Mouse (Mus musculus): ENCODE measurements at regions not wholly inside any gene's neighbourhood (a gene's known extent, or its start where the extent isn't known, plus 50 kb on each side); places are given as distances from the start of the nearest gene placed in this dataset.
"Not testable (repeated sequence)": the region's sequence is repeated elsewhere in the genome, so short reads cannot be mapped to it uniquely, and the experiment has no call there.

DNA sequence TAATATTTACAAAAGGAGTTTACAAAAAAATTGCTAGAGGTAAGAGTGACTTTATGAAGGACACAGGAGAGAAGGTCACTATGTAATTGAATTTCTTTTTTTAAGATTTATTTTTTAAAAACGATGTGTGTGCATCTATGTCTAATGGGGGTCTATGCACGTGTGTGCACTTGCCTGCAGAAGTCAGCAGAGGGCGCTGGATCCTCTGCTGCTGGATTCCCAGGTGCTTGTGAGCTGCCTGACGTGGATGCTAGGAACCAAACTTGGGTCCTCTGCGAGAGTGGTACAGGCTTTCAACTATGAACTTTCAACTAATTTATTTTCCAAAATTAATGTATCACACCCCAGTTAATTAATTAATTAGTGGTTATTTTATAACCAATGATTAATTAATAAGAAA, 85.0 kb downstream of the Glrx3 start:
- no peak for DNase-seq

DNA sequence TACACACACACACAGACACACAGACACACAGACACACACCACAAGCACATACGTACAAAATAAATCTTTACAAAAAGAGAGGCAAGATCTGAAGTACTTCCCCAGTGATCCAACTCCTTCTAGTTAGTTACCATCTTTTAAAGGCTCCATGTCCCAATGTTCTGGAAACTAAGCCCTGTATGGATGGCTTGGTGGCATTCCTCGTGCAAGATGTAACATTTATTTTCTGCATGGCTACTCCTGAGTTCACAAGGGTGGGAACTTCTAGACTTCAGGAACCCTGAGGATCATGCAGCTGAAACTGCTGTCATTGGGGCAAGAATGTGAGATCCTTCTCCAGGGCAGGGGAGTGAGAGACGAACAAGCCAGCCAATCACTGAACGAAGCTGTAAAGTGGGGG, 96.1 kb downstream of the Glrx3 start:
- DNase-seq = no peak

DNA sequence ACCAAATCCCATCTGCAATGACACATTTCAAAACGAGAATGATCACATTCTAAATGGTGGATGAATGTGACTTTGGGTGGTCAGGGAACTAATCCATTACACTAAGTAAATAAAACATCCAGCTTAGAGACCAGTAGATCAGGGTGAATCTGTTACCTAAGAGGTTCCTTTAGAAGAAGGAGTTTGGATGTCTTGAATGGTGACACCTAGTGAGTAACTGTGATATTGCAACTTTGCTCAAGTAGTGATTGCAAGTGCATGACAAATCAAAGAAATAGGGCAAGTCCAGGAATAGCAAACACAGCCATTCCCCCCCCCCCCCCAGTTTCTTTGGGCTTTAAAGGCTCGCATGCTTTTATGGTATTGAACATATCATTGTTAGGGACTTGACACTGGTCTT, 112.6 kb downstream of the Glrx3 start:
- peak; percentile 23 for DNase-seq

DNA sequence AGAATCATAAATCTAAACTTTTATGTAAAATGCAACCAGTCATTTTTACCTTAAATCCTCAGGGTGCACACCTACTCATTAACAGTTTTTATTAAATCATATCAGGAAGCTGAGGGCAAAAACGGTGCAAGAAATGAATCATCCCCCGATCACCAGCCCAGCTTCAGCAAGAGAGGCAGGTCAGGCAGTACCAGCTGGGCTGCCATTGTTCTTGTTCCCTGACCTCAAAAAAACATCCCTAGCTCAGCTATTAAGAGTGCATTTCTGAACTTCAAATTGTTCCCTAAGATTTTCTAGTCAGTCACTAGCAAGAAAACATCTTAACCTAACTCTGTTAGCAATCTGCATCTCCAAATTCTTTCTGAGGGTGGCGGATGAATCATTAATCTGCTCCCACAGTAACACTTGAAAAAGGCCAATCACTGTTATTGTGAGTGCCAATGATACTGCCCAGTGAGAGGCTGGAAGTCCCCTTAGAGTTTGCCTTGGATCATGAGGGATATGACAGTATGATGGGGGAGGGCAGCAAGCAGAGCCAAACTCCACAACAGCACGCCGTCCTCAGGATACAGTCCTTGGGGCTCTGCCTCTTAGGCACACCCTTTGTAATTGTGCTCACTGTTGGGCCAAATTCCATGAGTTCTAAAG, 115.3 kb downstream of the Glrx3 start:
- DNase-seq = no peak

DNA sequence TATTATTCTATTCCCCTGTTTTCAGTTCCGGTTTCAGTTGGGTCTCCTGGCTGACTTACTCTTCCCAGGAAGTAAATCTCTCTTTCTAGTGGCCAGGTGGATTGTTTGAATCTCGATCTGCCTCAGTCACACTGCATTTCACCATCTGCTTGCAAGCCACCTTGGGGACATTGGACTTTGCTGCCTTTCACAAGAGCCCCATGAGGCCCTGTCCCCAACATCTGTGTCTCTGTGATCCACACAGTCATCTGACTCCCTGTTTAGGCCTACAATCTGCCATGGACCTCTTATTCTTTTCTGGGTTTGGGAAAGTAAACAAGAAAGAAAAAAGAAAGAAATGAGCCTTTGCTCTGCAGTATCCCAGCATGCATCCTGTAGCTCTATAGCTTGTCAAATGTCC, 118.1 kb downstream of the Glrx3 start:
- no peak for DNase-seq

DNA sequence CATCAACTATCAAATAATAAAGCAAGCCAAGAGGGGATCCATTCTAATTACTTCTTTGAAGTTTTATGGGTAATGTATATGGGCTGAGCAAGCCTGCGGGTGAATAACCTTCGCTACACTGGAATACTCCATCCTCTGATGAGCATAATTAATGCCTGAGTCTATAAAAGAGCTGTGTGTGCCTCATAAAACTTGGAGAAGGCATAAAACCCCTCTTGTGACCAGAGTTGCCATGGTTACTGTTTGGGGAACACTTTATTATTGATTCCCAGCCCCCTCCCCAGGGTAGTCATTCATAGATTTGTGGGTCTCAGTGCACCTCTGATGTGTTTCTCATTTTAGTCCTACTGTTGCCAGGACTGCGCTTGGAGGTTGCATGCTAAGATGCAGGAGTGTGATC, 120.0 kb downstream of the Glrx3 start:
- no peak for DNase-seq

DNA sequence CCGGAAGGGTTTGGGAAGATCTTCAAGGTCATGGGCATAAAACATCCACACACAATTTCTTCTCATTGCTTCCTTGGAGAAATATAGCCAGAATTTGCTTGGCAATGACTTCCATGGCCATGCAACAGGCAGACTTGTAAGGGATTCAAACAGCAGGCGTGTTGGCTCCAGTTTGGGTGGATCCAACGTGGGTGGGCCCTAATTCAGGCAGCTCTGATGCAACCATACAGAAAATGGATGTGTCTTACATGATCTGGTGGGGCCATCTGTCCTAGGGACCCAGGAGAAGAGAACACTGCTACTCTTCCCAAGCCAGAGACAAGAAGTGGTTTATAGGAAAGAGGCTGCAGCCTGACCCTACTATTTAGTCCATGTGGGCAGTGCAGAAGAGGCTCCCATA, 121.5 kb downstream of the Glrx3 start:
- peak; percentile 86 for DNase-seq

DNA sequence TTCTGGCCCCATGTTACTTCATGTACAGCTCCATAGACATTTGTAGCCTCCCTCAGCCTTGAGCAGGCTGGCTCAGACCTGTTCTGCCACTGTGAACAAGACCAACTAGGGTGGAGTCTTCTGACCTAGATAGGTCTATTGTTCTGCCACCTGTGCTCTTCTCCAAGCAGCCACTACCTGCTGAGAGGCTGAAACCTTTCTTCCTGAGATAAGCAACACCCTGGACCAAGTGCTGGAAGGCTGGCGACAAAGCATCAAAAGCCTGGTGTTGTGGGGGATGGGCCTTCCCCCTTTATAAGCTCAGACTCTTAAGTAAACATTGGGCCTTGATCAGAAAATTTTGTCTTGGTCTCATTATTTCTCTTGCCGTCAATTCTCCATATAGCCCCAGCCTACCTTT, 132.8 kb downstream of the Glrx3 start:
- no peak for DNase-seq

DNA sequence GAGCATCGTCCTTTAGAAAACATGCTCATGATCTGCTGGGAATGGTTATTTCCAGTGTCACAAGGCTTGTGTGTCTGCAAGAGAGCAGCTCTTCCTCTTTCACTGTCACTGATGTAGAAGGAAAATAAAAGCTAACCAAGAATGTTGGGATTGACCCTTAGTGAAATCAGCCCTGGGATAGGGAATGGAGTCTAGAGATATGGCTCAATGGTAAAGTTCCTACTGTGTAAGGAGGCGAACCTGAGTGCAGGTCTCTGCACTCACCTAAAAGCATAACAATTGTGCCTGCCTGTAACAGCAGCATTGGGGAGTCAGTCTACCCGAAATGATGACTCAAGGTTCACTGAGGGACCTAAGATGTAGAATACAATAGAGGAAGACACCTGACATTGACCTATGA, 138.1 kb downstream of the Glrx3 start:
- no peak for DNase-seq

DNA sequence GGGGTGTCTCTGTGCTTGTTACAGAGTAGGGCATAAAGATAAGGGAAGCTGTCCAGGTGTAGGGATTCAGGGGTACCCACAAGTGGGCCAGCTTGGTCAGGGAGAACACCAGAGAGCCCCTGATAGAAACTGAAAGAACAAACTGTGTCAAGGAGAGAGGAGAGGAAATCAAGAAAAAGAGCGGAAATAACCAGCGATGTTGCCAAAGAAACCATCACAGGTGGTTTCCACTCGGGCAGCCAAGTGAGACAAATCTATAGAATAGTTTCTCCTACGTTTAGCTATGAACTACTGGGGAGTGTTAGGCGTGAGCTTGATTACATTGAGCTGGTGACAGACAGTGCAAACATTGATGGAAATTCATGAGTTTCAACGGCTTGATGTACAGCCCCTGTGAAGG, 138.8 kb downstream of the Glrx3 start:
- no peak for DNase-seq

DNA sequence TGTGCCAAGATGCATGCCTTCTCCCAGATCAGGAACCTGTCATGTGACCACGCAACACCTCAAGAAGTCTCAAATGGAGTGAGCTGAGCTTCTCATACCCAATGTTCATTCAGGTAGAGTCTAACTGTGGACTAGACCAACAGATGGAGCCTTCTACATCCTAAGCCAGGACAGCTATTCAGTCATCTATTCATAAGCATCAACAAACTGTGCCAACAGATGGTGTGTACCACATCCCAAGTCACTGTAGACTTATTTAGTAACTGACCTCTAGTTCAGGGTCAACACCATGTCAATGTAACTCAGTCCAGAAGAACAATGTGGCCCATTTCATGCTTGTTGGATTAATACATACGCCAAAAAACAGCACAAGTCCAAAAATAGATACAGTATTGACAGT, 146.1 kb downstream of the Glrx3 start:
- DNase-seq = no peak

DNA sequence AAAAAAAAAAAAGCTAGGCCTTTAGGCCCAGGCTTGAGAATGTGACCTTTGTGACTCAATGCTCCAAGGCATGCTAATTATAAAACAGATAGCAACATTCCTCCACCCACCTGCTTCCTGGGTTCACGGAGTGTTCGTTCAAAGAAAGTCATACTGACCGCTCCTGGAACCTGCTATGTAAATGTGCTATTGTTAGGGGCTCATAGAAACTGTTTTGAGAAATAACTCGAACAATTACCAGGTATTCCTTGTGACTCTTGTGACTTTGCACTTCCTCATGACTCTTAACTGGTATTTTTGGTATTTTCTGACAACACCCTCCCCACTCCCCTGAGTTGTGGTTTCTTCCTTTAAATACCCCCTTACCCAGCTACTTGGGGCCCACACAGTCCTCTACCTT, 147.5 kb downstream of the Glrx3 start:
- DNase-seq = not testable (repeated sequence)

DNA sequence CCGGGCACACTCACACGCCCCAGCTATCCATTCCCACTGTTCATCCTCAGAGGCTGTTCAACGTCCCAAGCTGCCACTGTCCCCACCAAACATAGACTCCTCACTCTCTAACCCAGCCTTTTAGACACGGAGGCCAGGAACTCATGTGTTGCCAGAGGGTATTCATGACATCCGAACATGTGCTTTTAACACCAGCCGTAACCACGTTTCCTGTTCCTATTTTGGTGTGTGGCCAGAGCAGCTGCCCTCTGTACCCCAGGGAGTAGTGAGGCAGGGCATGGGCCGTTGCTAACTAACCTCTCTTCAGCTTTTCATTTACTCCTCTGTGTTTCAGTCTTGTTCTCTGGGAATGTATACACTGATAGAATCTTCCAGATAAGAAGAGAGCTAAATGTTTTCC, 156.2 kb downstream of the Glrx3 start:
- peak; percentile 34 for DNase-seq

DNA sequence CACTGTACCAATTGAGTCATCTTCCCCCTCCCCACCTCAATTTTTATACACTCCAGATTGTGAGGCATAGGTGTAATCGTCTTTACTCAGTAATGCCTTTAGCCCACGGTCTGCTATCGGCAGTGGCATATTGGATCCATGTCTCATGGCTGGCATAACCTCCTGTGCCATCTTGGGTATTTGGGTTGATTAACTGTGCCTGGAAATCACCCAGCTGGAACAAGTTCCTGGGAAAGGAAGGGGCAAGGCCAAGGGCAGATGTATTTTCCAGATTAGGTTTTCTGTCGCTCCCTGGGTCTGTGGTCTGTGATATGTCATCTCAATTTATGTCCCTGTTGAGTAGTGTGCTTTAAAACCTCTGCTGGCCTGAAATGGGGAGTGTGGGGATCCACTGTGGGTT, 158.2 kb downstream of the Glrx3 start:
- DNase-seq = no peak

DNA sequence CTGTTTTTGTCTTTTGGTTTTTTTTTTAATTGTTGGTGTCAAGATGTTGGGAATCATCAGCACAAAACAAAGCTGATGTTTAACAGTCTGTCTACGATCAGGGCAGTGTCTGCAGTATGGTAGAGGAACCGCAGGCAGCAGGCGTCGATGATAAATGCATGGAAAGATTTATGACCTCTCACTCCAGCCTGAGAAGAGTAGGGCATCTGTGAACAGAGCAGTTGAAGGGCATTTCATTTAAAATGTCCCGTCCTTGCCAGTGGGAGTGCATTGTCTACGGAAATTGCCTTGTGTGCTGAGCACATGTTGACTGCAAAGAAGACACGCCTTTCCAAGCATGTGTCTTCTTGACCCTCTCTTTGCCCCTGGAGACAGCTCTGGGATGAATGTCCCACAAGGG, 158.7 kb downstream of the Glrx3 start:
- DNase-seq = no peak

DNA sequence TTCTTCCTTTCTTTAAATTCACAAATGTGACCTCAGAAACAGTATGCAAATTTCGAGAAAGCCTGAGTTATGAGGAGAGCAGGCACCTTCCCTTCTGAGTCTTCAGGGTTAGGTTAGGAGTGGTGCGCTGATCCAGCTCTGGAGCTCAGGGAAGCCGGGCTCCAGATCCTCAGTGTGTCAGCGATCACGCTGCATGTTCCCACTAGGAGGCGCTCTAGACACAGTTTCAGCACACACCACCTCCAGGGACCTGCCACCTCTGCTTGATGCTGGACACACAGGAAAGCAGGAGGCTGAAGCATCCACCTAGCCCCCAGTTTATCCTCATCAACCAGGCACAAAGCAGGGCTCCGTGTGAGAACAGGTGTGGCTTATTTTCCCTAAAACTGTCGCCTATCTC, 165.6 kb downstream of the Glrx3 start:
- peak; percentile 62 for DNase-seq

DNA sequence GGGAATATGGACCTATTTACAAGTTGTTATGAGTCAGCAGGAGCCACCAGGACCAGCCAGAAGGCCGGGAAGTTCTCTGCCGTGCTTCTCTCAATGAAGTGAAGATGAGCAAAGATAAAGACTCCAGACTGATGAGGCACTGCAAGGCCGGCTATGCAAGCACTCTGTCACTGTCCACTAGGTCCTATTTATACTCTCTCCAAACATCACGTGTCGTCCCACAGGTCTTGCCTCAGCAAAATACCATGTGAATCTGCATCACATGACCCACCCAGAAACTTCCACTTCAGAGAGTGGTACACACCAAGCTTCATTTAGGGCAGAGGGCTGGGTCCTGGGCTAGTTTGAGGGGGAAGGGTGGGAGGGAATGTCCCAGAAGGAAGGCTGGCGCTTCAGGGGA, 172.3 kb downstream of the Glrx3 start:
- peak; percentile 46 for DNase-seq

DNA sequence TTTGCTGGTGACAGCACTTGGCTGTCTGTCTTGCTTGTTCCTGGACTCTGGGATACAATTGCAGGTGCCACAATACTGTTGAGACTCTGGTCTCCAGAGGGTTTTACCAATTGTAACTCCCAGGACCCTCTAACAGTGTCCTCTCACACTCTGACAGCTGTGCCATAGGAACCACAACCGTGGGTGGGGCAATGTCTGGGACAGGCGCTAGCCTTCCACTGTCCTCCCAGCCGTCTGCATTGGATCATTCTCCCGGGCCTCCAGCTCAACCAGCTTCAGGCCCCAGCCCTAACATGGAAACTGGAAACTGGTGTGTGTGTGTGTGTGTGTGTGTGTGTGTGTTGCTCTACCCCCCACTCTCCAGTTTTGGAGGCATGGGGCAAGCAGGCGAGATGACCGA, 173.9 kb downstream of the Glrx3 start:
- DNase-seq = no peak

DNA sequence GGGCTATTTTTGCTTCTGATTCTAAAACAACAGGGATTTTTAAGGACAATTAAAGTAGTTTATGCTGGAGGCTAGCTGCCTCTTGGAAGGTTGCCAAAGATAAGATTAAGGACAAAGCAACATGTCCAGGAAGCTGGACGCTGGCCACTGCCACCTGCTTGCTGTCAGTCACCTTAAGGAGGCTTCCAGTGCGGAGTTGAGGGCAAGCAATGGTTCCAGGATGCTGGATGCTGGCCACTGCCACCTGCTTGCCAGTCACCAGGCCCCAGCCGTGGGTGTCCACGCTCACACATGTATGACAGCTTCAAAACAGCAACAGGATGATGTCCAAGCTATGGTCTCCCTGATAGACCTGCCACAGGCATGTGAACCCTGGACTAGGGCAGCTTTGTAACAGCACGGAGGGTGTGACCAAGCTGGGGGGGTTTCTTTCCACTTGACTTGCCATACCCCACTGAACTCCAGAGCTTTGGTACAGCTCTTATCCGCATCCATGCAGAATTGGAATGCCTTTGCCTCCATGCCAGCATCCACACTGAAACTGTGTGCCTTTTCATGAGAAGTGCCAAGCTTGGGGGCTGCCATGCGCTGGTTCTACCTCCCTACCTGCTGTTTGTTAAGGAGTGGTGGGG, 174.6 kb downstream of the Glrx3 start:
- DNase-seq = no peak

DNA sequence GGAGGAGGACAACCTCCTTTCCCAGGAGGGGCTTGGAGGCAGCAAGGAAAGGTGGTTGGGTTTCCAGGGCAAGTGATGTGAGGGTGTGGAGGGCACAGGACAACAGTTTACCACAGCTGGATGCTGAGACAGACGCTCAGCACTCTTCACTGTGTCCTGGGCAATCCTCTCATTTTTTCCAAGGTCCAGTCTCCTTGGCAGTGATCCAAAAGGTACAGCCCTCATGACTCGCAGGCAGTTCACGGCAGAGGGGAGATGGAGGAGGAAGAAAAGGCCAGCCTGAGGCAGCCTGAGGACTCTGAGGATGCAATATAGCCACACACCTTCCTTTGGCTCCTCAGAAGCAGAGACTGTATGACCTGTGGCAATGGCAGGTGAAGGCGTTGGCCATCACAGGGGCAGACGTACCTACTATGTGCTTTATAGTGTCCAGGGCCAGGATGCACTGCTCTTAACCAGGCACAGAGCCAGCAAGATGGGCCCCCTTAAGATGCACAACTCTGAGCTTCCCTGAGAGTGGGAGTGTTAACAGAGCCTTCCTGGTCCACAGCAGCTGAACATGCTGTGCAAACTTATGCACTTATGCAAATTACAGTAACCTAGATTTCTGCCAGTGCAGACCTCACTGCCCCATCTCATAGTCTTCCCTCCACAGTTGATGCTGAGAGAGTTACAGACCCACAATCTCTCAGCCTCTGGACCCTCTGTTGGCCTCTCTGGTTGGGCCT, 181.2 kb downstream of the Glrx3 start:
- no peak for DNase-seq

DNA sequence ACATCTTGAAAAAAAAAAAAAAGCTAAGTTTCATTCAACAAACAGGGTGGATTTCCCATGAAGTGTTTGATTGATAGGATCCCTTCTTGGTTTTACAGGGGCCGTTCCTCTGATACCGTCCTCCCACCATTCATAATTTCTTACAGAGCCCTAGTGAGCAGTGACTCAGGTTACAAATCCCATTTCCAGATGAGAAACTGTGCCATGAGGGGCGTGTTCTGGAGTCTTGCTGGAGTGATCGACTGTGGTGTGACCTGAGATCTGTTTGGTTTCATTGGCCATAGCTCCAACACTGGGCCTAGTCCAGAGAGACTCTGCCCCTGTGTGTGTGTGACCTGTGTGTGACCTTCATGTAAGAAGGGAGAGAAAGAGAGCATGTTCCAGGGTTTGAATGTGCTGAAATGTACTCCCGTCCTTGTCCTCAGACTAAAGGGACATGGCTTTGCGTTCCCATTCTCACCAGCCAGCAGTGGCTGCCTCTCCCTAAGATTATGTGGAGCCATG, 181.9 kb downstream of the Glrx3 start:
- no peak for DNase-seq

DNA sequence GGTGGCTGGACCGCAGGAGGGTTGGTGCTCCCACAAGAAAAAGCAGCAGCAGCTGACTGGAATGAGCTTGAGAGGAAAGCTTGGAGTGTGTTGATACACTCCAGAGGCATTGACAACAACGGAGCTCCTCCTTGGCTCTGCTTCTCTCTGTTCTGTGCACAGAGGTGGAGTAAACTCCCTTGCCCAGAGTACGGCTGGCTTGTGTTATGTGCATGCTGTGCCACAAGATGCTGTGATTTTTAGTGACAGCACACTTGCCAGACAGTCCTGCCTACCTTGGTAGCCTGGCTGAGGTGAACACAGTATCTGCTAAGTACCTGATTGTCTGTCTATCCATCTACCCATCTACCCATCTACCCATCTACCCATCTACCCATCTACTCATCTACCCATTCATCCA, 190.9 kb downstream of the Glrx3 start:
- DNase-seq = no peak

DNA sequence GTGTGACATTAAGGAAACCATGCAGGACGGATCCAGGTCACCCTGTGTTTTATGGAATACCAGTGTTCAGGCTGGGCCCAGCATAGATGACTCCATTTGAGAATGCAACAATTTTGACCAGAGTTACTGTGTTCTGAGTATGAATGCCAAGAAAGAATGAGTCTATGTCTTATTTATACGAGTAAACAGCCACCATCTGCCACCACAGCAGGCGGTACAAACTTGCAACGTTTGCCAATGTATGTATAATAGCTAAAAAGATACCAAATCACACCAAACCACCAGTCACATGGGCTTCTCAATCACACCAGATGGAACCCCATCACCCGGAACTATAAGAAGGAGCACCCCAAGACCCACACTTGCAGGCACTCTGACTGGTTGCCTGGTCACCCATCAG, 192.1 kb downstream of the Glrx3 start:
- peak; percentile 84 for DNase-seq

DNA sequence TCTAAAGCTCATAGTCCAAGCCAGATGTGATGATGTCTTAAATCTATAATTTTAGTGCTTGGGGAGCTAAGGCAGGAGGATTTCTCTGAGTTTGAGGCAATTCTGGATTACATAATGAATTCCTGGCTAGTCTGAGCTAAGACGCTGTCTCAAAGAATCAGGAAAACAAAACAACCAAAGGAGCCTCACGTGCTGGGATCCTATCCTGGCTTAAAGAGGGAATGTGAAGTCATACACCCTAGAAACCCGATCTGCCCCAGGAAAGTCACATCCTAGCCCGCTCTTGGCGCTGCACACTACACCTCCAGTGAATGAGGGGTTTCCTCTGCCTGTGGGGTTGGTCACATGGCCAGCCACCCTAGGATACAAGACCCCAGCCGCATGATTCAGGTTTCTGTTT, 211.2 kb downstream of the Glrx3 start:
- no peak for DNase-seq
